Mouse (Mus musculus) hindbrain, embryonic 13.5 days (tissue): ENCODE measurements around the gene Fli1. TPM values are rescaled to one million over a fixed set of nuclear protein-coding genes. Genes with fewer than 3 reads are reported as not detected.

Source experiments
- ATAC-seq: fragments of 200-750 bp; cut with Nextera tagmentation; 2 replicates; pipeline ENCODE4 v1.8.0; 2017; ENCODE audit warnings: moderate TSS enrichment; ENCODE audit not compliant: low FRiP score
- H3K27ac ChIP-seq: fragments of 300-500 bp; sonication (generic); 2 replicates; pipeline ENCODE4 v1.5.1; 2015; ENCODE audit warnings: inconsistent platforms, mild to moderate bottlenecking, moderate library complexity
- H3K27me3 ChIP-seq: fragments of 300-500 bp; sonication (generic); 2 replicates; pipeline ENCODE4 v1.6.1; 2015; ENCODE audit warnings: mild to moderate bottlenecking, inconsistent platforms
- H3K36me3 ChIP-seq: fragments of 300-500 bp; sonication (generic); 2 replicates; pipeline ENCODE4 v1.6.1; 2015; ENCODE audit warnings: mild to moderate bottlenecking, inconsistent platforms
- H3K4me1 ChIP-seq: fragments of 300-500 bp; sonication (generic); replicated peaks from 2 replicates; pipeline ENCODE4 v1.6.1; 2015; ENCODE audit warnings: inconsistent platforms
- H3K4me2 ChIP-seq: fragments of 300-500 bp; sonication (generic); 2 replicates; pipeline ENCODE4 v1.6.1; 2015; ENCODE audit warnings: inconsistent platforms, mild to moderate bottlenecking, moderate library complexity
- H3K4me3 ChIP-seq: fragments of 300-500 bp; sonication (generic); 2 replicates; pipeline ENCODE4 v1.5.1; 2015; ENCODE audit warnings: mild to moderate bottlenecking, inconsistent platforms
- H3K9ac ChIP-seq: fragments of 300-500 bp; sonication (generic); 2 replicates; pipeline ENCODE4 v1.6.1; 2015; ENCODE audit warnings: mild to moderate bottlenecking, inconsistent platforms
- H3K9me3 ChIP-seq: fragments of 300-500 bp; sonication (generic); 2 replicates; pipeline ENCODE4 v1.6.1; 2016; ENCODE audit warnings: inconsistent platforms
- WGBS: fragments of 180-500 bp; shearing (Covaris S2); methylation state at CpG from one replicate; pipeline ENCODE4 v1.1.7; 2015; 5-methylcytosine and 5-hydroxymethylcytosine counted together
- polyA plus RNA-seq: library from polyadenylated mRNA; unstranded; fragments of >200 nt; fragmentation: Nextera tagmentation; extraction: Ambion mirVana; gene quantifications from 2 replicates; pipeline ENCODE4 v1.2.1, GENCODE M21; 2015

The Fli1 gene
- polyA plus RNA-seq, 1 experiment from 2014 or later, result 9.3 TPM

DNA sequence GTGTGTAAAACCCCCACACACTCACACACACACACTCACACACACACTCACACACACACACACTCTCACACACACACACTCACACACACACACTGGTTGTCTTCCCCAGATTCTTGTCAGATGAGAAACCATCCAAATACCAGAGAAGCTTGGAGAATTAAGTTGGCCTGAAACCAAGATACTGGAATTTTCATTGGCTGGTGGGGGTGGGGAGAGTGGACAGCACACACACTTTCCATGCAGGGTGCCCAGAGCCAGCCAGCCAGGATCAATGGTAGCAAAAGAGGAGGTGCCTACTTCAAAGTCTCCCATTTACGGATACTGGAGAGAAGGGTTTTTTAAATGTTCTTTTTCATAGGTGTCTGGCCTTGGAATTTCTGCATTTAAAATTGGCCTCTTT is 74.3 kb downstream of the Fli1 start:
- H3K27ac ChIP-seq, result no peak overlapping the region
- no peak for ATAC-seq
- H3K9me3 ChIP-seq, result no peaks in the 10 kb centered on the region
- no peaks in the 10 kb centered on the region for H3K27me3 ChIP-seq
- H3K9ac ChIP-seq, result no peak overlapping the region
- no peak overlapping the region for H3K4me2 ChIP-seq
- no peaks in the 10 kb centered on the region for H3K36me3 ChIP-seq
- no peak overlapping the region for H3K4me3 ChIP-seq
- 71% methylated on average over 1 of the region's 1 CpGs for WGBS
- H3K4me1 ChIP-seq, result no peaks in the 10 kb centered on the region

DNA sequence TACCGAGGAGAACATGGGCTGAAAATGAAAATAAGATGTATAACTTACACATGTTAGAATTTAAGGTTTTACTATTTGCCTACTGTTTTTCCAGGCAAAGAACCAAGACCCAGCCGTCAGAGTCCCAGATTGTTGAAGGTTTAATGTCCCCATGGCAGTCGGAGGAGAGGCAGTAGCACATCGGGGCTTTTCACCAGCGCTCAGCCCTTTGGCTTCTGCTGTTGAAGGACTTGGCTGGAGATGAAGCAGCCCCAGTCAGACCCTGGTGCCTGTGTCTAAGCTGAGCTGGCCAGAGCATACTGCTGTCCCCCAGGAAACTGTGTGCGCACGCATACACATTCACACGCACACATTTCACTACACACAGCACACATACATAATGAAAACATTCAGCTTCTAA is 75.2 kb downstream of the Fli1 start:
- no peaks in the 10 kb centered on the region for H3K4me1 ChIP-seq
- 88% methylated on average over 8 of the region's 8 CpGs for WGBS
- H3K4me2 ChIP-seq, result no peak overlapping the region
- ATAC-seq, result no peak
- H3K9me3 ChIP-seq, result no peaks in the 10 kb centered on the region
- no peak overlapping the region for H3K4me3 ChIP-seq
- H3K9ac ChIP-seq, result no peak overlapping the region
- no peaks in the 10 kb centered on the region for H3K27me3 ChIP-seq
- H3K36me3 ChIP-seq, result no peaks in the 10 kb centered on the region
- no peak overlapping the region for H3K27ac ChIP-seq

DNA sequence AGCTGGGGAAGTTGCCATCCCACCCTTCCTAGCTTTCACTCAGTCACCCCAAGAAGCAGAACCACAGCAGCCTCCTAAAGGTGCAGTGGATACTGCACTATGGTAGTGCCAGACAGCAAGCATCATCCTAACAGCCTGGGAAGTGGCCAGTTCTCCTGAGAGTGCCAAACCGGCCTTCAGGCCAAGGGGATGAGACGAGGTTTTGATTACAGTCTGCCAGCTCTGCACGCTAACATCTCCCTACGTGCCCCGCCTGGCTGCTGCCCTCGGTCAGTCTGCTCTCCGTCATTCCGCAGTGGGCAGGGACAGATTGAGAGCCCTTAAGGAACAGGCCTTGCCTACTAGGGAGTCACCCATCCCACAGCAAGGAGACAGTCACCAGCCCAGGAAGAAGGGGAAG is 75.8 kb downstream of the Fli1 start:
- Histone ChIP-seq H3K9ac (0 out of 2 replicates have a peak overlapping the region, but pooled peaks have one; percentile 15), H3K36me3 (no peaks in the 10 kb centered on the region), H3K4me3 (no peak overlapping the region), H3K4me2 (no peak overlapping the region), H3K4me1 (no peaks in the 10 kb centered on the region), H3K27me3 (no peaks in the 10 kb centered on the region), H3K27ac (no peak overlapping the region), H3K9me3 (no peaks in the 10 kb centered on the region)
- no peak for ATAC-seq
- 77% methylated on average over 8 of the region's 8 CpGs for WGBS

DNA sequence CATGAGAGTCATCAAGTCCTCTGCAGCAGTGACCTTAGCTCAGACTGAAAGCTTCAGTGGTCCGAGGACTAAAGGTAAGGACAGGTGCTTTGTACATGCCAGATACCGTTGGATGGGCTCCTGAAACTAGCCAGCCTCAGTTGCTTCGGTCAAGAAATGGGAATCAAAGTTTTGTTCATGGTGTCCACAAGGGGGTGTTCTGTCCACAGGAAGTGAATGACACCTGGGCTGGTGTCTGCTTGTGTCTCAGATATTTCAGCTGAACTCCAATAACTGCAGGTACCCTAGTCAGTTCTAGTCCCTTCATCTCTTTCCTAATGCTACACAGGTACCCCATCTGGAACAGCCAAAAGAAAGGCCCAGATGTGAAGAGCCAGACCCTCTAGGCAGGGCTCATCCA is 86.0 kb downstream of the Fli1 start:
- Histone ChIP-seq H3K36me3 (no peaks in the 10 kb centered on the region), H3K4me1 (peaks cover 6% of the 10 kb centered on the region; the same call in 1 of the 2 replicates), H3K4me3 (no peak overlapping the region), H3K4me2 (no peak overlapping the region), H3K27me3 (no peaks in the 10 kb centered on the region), H3K9ac (no peak overlapping the region), H3K27ac (no peak overlapping the region), H3K9me3 (no peaks in the 10 kb centered on the region)
- 79% methylated on average over 3 of the region's 3 CpGs for WGBS
- no peak for ATAC-seq

DNA sequence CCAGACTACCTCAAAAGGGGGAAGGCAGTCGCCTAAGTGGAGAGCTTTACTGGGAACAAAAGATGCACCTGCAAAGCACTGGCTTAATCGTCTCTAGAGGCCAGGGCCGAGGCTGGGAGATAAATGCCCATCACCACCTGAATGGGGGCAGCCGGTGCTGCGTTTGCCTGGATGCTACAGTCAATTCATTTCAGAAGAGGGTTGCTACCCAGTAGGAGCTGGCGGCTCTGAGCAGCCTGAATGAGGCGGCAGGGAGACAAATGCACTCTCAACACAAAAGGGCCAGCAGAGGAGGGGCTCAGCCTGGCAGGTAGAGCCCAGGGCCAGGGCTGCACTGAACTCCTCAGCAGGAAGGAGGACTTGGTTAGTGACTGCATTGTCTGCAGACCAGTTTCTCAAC is 92.5 kb downstream of the Fli1 start:
- Histone ChIP-seq H3K27me3 (no peaks in the 10 kb centered on the region), H3K9ac (no peak overlapping the region)
- WGBS, result 8% methylated on average over 7 of the region's 7 CpGs

DNA sequence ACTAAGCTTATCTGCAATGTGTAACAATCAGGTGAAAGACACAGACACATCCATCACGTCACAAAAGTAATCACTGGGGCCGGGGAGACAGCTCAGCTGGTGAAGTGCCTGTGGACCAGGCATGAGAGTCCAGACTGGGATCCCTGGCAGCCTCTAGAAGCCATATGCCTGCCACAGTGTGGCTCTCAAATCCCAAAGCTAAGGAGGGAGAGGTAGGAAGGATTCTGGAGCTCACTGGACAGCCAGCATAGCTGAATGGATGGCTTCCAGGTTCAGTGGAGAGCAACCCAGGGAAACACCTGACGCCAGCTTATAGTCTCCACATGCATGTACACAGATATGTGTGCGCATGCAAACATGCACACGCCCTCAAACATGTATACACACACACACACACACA is 93.9 kb downstream of the Fli1 start:
- no peaks in the 10 kb centered on the region for H3K9me3 ChIP-seq
- H3K36me3 ChIP-seq, result no peaks in the 10 kb centered on the region
- H3K27ac ChIP-seq, result no peak overlapping the region
- H3K4me3 ChIP-seq, result no peak overlapping the region
- no peaks in the 10 kb centered on the region for H3K27me3 ChIP-seq
- 85% methylated on average over 5 of the region's 5 CpGs for WGBS
- H3K4me2 ChIP-seq, result no peak overlapping the region
- ATAC-seq, result no peak
- no peak overlapping the region for H3K9ac ChIP-seq
- H3K4me1 ChIP-seq, result peaks cover 18% of the 10 kb centered on the region; the same call in 1 of the 2 replicates

More for the DNA sequence above, 92.5 kb downstream of the Fli1 start:
- Histone ChIP-seq H3K4me2 (no peak overlapping the region), H3K4me1 (peaks cover 18% of the 10 kb centered on the region; the same call in 1 of the 2 replicates), H3K36me3 (no peaks in the 10 kb centered on the region), H3K4me3 (no peak overlapping the region), H3K27ac (peak overlapping the region; percentile 14), H3K9me3 (no peaks in the 10 kb centered on the region)
- ATAC-seq, result no peak

DNA sequence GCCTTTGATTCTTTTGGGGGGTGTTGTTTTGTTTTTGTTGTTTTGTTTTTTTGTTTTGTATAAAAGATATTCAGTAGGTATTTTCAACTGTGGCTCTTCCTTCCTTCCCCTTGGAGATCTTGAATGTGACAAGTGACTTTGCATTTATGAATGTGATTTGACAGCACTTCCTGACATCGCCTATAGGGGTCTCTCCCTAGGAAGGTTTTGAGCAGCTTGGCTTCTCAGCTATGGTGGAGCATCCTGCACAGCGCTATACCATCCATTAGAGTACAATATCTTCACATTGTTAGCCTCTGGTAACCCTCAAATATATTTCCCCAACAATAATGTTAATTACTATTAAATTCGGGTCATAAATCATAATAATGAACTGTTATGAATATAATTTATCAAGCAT is 96.9 kb downstream of the Fli1 start:
- H3K4me1 ChIP-seq, result peaks cover 12% of the 10 kb centered on the region; the same call in 1 of the 2 replicates
- H3K27me3 ChIP-seq, result no peaks in the 10 kb centered on the region
- H3K9ac ChIP-seq, result no peak overlapping the region
- no peaks in the 10 kb centered on the region for H3K9me3 ChIP-seq
- no peak overlapping the region for H3K27ac ChIP-seq
- no peak overlapping the region for H3K4me2 ChIP-seq
- H3K36me3 ChIP-seq, result no peaks in the 10 kb centered on the region
- 59% methylated on average over 3 of the region's 3 CpGs for WGBS
- H3K4me3 ChIP-seq, result no peak overlapping the region
- 0 out of 2 replicates have a peak, but pooled peaks have one; percentile 47 for ATAC-seq

DNA sequence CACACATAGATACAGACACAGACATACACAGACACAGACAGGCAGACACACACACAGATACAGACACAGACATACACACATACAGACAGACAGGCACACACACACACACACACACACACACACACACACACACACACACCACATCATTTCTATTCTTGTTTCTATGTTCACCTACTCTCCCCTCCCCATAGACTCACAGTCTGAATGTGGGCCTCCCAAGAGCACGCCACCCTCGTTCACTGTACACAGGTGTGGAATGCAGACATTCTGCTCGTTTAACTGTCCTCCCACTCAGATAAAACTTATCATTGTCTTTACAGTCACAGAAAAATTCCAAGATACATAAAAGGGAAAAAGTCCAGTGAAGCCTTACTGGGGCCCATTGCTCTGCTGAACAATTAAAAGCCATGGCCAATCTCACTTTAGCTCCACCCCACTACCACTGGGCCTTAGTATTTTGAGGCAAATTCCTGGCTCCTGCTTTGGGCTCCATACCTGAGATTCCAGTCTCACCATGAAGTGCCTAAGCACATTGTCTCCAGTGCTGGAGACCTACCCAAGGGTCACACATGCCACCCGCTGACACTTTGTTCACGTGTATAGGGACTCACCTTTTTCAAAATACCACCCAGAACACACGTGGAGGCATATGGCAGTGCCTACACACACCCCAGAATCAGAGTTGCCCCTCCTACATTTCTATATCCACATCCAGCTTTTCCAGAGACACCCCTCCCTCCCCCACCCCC is 98.0 kb downstream of the Fli1 start:
- Histone ChIP-seq H3K36me3 (no peaks in the 10 kb centered on the region), H3K4me1 (peaks cover under 1% of the 10 kb centered on the region; the same call in 1 of the 2 replicates), H3K9ac (no peak overlapping the region), H3K4me3 (no peak overlapping the region), H3K27me3 (no peaks in the 10 kb centered on the region), H3K4me2 (no peak overlapping the region), H3K9me3 (no peaks in the 10 kb centered on the region), H3K27ac (no peak overlapping the region)
- WGBS, result 83% methylated on average over 6 of the region's 6 CpGs
- no peak for ATAC-seq

DNA sequence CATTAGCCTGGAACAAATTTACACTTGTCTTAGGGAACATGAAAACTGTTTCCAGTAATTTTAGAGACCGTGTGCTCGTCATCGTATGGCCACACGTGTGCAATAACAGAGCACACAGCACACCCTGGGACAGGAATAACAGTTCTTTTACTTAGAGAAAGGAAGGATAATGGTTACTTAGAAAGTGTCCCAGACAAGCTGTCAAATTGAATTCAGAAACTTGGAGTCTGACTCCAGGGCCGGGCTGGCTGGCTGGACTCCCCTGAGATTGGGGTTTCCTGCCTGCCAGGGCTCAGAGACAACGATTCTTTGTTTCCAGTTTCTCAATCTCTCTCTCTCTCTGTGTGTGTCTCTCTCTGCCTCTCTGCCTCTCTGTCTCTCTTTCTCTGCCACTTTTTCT is 98.8 kb downstream of the Fli1 start:
- no peak overlapping the region for H3K9ac ChIP-seq
- H3K4me2 ChIP-seq, result no peak overlapping the region
- no peak overlapping the region for H3K4me3 ChIP-seq
- H3K36me3 ChIP-seq, result no peaks in the 10 kb centered on the region
- ATAC-seq, result no peak
- H3K27me3 ChIP-seq, result no peaks in the 10 kb centered on the region
- 58% methylated on average over 6 of the region's 6 CpGs for WGBS
- H3K27ac ChIP-seq, result no peak overlapping the region
- no peaks in the 10 kb centered on the region; the same call in 1 of the 2 replicates for H3K4me1 ChIP-seq
- H3K9me3 ChIP-seq, result no peaks in the 10 kb centered on the region

DNA sequence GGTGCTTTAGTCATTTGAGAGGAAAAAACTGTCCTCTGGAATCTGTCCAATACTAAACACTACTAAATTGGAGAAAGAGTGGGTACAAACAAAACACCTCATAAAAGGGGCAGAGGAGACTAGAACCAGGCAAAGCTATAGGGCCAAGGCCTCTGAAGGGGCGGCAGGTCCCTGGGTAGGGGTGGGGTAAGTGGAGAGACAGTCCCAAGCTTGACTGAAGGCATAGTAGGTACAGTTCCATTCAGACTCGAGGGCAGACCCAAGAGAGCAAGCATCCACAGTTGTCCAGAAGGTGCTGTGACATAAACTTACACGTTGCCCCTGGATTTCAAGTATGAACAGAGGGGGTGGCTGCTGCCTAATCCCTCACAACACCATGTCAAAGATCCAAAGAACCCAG is 99.5 kb downstream of the Fli1 start:
- 72% methylated on average over 3 of the region's 3 CpGs for WGBS
- no peak overlapping the region for H3K9ac ChIP-seq
- H3K4me3 ChIP-seq, result no peak overlapping the region
- no peaks in the 10 kb centered on the region for H3K9me3 ChIP-seq
- H3K36me3 ChIP-seq, result no peaks in the 10 kb centered on the region
- H3K27me3 ChIP-seq, result no peaks in the 10 kb centered on the region
- H3K4me1 ChIP-seq, result no peaks in the 10 kb centered on the region; the same call in 1 of the 2 replicates
- no peak for ATAC-seq
- 0 out of 2 replicates have a peak overlapping the region, but pooled peaks have one; percentile 4 for H3K27ac ChIP-seq
- H3K4me2 ChIP-seq, result no peak overlapping the region

DNA sequence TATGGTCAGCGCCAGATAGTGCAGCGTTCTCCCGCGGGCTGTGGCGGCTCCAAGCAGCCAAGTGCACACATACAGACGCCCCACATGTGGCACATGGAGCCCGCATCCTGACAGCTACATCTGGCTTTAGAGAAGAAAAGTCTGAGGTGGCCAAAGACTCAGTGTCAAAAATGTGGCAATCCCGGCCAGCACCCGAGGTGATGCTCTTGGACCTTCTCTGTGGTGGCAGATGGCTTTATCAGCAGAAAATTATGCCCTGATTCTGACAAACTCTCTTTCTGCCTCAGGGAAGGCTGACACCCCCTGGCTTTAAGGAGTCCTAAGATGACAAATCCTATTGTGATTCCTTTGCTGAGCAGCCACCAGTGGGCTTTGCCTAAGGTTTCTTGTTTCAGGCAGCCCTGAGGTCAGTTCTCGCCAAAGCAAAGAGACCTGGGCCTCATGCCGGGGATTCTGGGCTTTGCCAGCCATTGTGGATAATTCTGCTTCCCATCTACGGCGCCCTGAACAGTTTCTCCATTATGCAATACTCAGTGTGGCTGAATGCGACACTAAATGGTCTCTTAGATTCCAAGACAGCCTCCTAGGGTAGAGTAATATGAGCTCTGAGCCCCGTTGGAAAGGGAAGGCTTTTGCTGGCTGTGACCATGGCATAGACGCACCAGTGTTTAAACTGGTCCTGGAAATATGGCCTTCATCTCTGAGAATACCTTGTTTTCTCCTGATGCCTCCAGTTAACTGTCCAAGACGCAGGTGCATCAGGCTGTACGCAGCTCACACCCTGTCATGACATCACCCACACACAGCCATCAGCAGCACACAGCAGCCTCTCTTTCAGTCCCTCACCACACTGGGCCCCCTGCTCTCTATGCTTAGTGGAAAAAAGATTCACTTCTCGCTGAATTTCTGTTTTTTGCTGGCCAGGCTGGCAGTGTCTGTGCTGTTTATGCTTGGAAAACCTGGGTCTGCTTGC is 108.1 kb downstream of the Fli1 start:
- ATAC-seq, result no peak
- Histone ChIP-seq H3K4me1 (peaks cover 8% of the 10 kb centered on the region; the same call in 1 of the 2 replicates), H3K9ac (no peak overlapping the region), H3K27ac (no peak overlapping the region), H3K36me3 (no peaks in the 10 kb centered on the region), H3K4me2 (no peak overlapping the region), H3K4me3 (no peak overlapping the region), H3K9me3 (no peaks in the 10 kb centered on the region), H3K27me3 (no peaks in the 10 kb centered on the region)
- 72% methylated on average over 19 of the region's 19 CpGs for WGBS

DNA sequence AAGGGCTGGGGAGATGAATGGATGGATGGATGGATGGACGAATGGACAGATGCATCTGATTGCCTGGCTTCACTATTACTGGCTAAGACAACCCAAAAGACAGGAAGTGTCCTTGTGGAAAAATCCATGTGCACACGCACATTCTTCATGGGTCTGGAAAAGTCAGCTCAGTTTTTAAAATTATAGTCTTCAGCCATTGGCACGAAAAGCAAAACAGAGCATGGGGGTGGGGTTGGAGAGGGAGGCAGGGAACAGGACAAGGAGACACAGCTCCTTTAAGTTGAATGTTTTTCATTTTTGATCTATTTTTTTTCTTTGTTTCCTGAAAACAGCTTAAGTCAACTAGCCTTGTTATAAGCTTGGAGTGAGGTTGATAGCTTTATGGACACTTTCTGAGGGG is 111.6 kb downstream of the Fli1 start:
- no peak overlapping the region for H3K4me2 ChIP-seq

More for the DNA sequence above, 111.6 kb downstream of the Fli1 start:
- Histone ChIP-seq H3K36me3 (no peaks in the 10 kb centered on the region), H3K4me3 (no peak overlapping the region), H3K27me3 (no peaks in the 10 kb centered on the region), H3K9me3 (no peaks in the 10 kb centered on the region), H3K27ac (no peak overlapping the region), H3K9ac (no peak overlapping the region), H3K4me1 (0 out of 2 replicates have a peak, but pooled peaks cover 8% of the 10 kb centered on the region)
- 89% methylated on average over 3 of the region's 3 CpGs for WGBS
- no peak for ATAC-seq
